Mouse (Mus musculus): ENCODE data around the gene Nostrin. TPM values are rescaled to one million over a fixed set of nuclear protein-coding genes. Genes with fewer than 3 reads are reported as not detected.

Gene Nostrin
- polyA plus RNA-seq, 1 experiment from 2014 or later: 9.2 TPM

DNA sequence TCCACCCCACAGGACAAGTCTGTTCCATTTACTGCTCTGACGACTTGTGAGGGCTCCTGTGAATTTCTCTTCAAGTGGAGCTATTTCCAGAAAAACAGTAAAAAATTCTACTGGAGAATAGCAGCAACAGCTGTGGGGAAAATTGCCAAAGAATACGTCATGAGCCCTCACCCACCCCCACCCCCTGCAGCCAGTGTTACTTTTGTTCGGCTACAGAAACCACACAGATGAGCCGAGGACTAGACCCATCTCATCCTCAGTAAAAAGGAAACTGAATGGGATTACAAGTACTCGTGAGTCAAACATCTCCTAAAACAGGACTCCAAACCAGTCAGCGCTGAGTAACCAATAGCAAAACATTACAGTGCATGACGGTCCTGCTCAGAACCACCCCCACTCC lies 25.9 kb upstream of the Nostrin start:
- no peak for DNase-seq
- H3K4me2 ChIP-seq: no peak overlapping the region
- 46% methylated on average over 7 of the region's 7 CpGs for WGBS (ENCODE audit: insufficient replicate concordance)

DNA sequence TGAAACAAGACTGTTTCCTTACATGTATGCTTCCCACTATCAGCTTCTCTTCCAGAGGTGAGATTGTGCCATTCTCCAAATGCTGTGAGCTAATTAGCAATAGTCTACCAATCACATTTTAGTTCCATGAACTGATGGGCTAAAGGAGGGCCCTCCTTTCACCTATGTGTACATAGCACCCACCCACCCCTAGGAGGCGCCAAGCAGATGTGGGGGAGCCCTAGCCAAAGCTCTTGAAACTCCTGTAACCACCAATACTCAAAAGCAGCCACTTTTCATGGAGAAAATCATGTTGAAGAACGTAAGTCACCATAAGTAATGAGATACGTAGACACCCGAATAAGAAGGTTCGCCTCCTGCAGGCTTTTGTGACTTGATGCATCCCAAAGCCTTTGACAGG lies 23.0 kb upstream of the Nostrin start:
- H3K27ac ChIP-seq: no peak overlapping the region
- WGBS (ENCODE audit: insufficient replicate concordance): 82% methylated on average over 5 of the region's 5 CpGs
- ATAC-seq (ENCODE audit: low read depth) (no peak), DNase-seq (no peak)
- peaks cover 6% of the 10 kb centered on the region; the same call in 1 of the 2 replicates for H3K36me3 ChIP-seq
- no peak overlapping the region for H3K4me2 ChIP-seq
- no peak overlapping the region for H3K4me3 ChIP-seq (replicated peaks)
- no peaks in the 10 kb centered on the region for H3K27me3 ChIP-seq
- no peaks in the 10 kb centered on the region for H3K4me1 ChIP-seq (replicated peaks)
- no peak overlapping the region for H3K9ac ChIP-seq
- H3K9me3 ChIP-seq (replicated peaks): no peaks in the 10 kb centered on the region

More for the DNA sequence above, 25.9 kb upstream of the Nostrin start:
- Histone ChIP-seq H3K27ac (no peak overlapping the region), H3K9me3 (replicated peaks) (no peaks in the 10 kb centered on the region), H3K4me3 (replicated peaks) (no peak overlapping the region), H3K4me1 (replicated peaks) (no peaks in the 10 kb centered on the region), H3K9ac (no peak overlapping the region), H3K27me3 (no peaks in the 10 kb centered on the region), H3K36me3 (no peaks in the 10 kb centered on the region)
- no peak for ATAC-seq (ENCODE audit: low read depth)

DNA sequence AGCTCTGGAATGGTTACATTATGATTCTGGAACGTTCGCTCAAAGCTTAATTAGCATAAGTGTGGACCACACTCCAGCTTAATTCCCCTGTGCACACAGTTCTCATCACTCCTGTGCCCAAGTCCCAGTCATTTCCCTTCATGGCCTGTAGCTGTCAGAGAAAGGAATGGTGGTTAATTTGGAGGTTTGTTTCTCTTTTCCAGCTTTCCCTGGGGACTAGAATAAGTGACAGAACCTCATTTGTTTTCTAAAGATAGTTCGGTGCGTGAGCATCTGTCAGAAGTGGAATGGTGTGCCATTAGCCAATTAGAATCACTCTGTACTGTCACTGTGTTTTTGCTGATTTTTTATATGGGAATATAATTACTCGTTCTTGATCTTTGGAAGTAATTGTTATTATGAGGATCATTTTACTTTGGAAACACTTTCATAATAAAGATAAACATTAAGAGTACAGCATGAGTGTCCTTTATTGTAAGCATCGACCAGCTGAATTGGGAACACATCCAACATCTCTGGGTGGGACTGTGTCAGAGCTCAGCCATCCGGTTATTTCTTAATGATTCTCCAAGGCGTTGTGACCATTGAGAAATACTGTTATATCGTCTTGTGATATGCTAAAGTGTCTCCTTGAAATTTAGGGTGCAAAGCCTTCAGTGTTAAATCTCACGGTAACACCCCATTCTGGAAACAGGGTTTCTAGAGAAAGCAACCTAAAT lies 21.6 kb upstream of the Nostrin start:
- no peak overlapping the region for H3K27ac ChIP-seq
- no peaks in the 10 kb centered on the region for H3K9me3 ChIP-seq (replicated peaks)
- no peak overlapping the region for H3K4me3 ChIP-seq (replicated peaks)
- no peaks in the 10 kb centered on the region for H3K27me3 ChIP-seq
- ATAC-seq (ENCODE audit: low read depth): no peak
- no peak overlapping the region for H3K4me2 ChIP-seq
- H3K9ac ChIP-seq: no peak overlapping the region
- 80% methylated on average over 10 of the region's 10 CpGs for WGBS (ENCODE audit: insufficient replicate concordance)
- no peaks in the 10 kb centered on the region for H3K4me1 ChIP-seq (replicated peaks)
- peaks cover 6% of the 10 kb centered on the region; the same call in 1 of the 2 replicates for H3K36me3 ChIP-seq
- no peak for DNase-seq

DNA sequence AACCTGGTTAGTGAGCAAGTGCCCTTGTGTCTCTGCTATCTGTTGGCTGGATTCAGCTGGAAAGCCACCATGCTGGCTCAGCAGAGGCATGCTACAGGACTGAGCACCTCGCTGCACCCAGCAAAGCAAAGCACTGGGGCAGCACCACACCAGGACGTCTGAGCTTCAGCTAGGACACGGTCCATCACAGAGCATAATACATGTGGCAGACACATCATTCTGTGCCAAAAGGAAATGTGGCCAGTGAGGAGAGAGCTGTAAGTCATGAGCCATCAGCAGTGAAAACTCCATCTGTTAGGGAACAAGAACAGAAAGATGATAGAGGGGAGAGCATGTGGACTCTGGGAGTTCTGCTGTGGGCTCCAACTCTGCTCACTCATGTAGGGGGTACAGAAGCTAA lies 19.7 kb upstream of the Nostrin start:
- Histone ChIP-seq H3K9ac (no peak overlapping the region), H3K27me3 (no peaks in the 10 kb centered on the region), H3K4me3 (replicated peaks) (no peak overlapping the region), H3K4me1 (replicated peaks) (no peaks in the 10 kb centered on the region), H3K27ac (no peak overlapping the region), H3K9me3 (replicated peaks) (no peaks in the 10 kb centered on the region), H3K4me2 (no peak overlapping the region), H3K36me3 (peaks cover 6% of the 10 kb centered on the region; the same call in 1 of the 2 replicates)
- ATAC-seq (ENCODE audit: low read depth) (no peak), DNase-seq (no peak)
- WGBS (ENCODE audit: insufficient replicate concordance): 75% methylated on average over 3 of the region's 3 CpGs

DNA sequence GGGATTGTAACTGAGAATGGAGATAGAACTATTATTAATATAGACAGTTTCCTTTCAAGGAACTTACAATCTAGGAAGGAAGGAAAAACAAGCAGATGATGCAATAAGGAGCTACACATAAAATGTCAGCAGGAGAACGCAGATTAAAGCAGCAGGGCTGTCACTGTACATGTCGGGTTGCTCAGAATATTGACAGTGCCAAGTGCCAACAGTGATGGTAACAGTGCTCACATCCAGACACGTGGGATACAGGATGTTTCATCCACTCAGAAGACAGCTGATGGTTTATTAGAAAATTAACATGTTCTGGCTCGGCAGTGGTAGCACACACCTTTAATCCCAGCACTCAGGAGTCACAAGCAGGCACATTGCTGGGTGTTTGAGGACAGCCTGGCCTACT lies 18.8 kb upstream of the Nostrin start:
- no peak for DNase-seq
- Histone ChIP-seq H3K36me3 (peaks cover 6% of the 10 kb centered on the region; the same call in 1 of the 2 replicates), H3K27ac (no peak overlapping the region), H3K4me3 (replicated peaks) (no peak overlapping the region), H3K9ac (no peak overlapping the region), H3K4me2 (no peak overlapping the region), H3K9me3 (replicated peaks) (no peaks in the 10 kb centered on the region), H3K4me1 (replicated peaks) (no peaks in the 10 kb centered on the region), H3K27me3 (no peaks in the 10 kb centered on the region)
- WGBS (ENCODE audit: insufficient replicate concordance): 66% methylated on average over 4 of the region's 4 CpGs
- no peak for ATAC-seq (ENCODE audit: low read depth)

DNA sequence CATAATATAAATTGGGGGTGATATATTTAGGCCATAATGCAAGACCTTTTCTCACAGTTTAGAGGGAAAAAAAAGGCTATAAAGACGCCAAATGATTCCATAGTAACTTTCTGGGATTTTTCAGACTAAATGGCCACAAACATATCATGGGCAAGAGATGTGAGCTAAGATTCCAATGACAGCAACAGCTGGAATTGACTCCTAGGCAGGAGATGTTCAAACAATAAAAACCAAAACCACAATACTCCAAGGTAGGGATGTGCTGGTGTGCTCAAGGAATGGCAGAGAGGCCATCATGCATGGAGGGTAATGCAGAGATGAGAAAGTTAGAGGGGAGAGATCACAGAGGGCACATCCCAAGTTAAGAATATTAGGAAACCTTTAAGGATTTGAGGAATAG lies 16.6 kb upstream of the Nostrin start:
- no peaks in the 10 kb centered on the region for H3K9me3 ChIP-seq (replicated peaks)
- no peaks in the 10 kb centered on the region for H3K27me3 ChIP-seq
- no peak overlapping the region for H3K9ac ChIP-seq
- H3K36me3 ChIP-seq: peaks cover 6% of the 10 kb centered on the region; the same call in 1 of the 2 replicates
- 59% methylated on average over 1 of the region's 1 CpGs for WGBS (ENCODE audit: insufficient replicate concordance)
- no peak overlapping the region for H3K27ac ChIP-seq
- no peak for ATAC-seq (ENCODE audit: low read depth)
- DNase-seq: no peak
- no peak overlapping the region for H3K4me3 ChIP-seq (replicated peaks)
- no peaks in the 10 kb centered on the region for H3K4me1 ChIP-seq (replicated peaks)
- H3K4me2 ChIP-seq: no peak overlapping the region

DNA sequence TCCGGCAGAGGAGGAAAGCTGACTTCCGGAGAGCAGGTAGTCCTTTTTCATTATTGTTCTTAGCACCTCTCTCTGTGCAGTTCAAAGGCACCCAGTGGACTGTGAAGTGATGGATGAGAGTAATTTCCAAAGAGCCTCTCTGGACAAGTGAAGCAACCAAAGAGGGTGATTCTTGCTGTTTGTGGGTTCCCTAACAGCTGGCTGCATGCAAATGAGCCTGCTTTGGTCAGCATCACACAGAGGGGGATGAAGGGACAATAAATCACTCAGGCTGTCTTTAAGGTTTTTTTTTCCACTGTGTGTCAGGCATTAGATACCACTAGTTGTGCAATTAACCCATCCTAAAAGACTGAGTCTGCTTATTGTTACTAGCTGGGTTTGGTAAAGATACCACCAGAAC lies 15.9 kb upstream of the Nostrin start:
- 73% methylated on average over 2 of the region's 2 CpGs for WGBS (ENCODE audit: insufficient replicate concordance)
- Histone ChIP-seq H3K27ac (no peak overlapping the region), H3K9ac (no peak overlapping the region), H3K4me3 (replicated peaks) (no peak overlapping the region), H3K4me2 (no peak overlapping the region), H3K4me1 (replicated peaks) (no peaks in the 10 kb centered on the region), H3K36me3 (peaks cover 6% of the 10 kb centered on the region; the same call in 1 of the 2 replicates), H3K9me3 (replicated peaks) (no peaks in the 10 kb centered on the region), H3K27me3 (no peaks in the 10 kb centered on the region)
- DNase-seq (no peak), ATAC-seq (ENCODE audit: low read depth) (no peak)

DNA sequence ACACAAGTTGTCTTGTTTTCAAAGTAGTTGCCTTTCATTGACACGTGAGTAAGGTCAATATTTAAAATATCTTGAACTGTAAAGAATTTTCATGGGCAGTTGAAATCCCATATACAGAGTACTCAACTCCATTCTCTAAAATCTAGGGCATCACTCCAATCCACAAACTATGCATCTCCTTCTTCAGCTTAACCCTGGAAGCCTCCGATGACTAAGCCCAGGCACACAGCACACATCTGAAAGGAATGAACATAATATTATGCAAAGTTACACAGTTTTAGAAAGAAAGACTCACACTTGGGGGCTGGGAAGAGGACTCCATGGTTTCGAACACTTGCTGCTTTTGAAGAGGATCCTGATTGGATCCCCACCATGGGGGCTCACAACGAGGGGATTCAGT lies 13.9 kb upstream of the Nostrin start:
- no peaks in the 10 kb centered on the region for H3K36me3 ChIP-seq
- DNase-seq (no peak), ATAC-seq (ENCODE audit: low read depth) (no peak)
- no peak overlapping the region for H3K4me3 ChIP-seq (replicated peaks)
- no peak overlapping the region for H3K27ac ChIP-seq
- no peak overlapping the region for H3K4me2 ChIP-seq
- H3K27me3 ChIP-seq: no peaks in the 10 kb centered on the region
- 69% methylated on average over 4 of the region's 4 CpGs for WGBS (ENCODE audit: insufficient replicate concordance)
- H3K4me1 ChIP-seq (replicated peaks): no peaks in the 10 kb centered on the region
- no peaks in the 10 kb centered on the region for H3K9me3 ChIP-seq (replicated peaks)
- H3K9ac ChIP-seq: no peak overlapping the region

DNA sequence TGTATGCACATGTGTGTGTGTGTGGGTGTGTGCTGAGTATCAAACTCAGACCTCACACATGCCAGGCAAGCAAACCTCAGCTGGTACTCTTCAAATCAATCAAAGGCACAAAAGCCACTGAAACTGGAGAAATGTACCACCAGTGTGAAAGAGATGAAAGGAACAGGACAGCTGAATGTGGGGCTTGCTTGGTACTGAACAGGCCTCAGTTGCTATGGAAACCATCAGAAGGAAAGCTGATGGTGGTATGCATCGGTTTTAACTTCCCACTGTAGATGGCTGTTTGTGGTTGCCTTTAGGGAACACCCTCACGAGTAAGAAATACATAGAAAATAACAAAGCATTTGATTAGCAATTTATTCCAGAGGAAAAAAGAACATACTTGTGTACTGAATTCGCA lies 10.2 kb upstream of the Nostrin start:
- H3K27ac ChIP-seq: no peak overlapping the region
- H3K27me3 ChIP-seq: no peaks in the 10 kb centered on the region
- WGBS (ENCODE audit: insufficient replicate concordance): 30% methylated on average over 3 of the region's 3 CpGs
- DNase-seq (no peak), ATAC-seq (ENCODE audit: low read depth) (no peak)
- H3K9ac ChIP-seq: no peak overlapping the region
- no peaks in the 10 kb centered on the region for H3K9me3 ChIP-seq (replicated peaks)
- H3K36me3 ChIP-seq: no peaks in the 10 kb centered on the region
- H3K4me2 ChIP-seq: no peak overlapping the region
- H3K4me3 ChIP-seq (replicated peaks): no peak overlapping the region
- H3K4me1 ChIP-seq (replicated peaks): peaks cover 6% of the 10 kb centered on the region; the same call in 1 of the 2 replicates

DNA sequence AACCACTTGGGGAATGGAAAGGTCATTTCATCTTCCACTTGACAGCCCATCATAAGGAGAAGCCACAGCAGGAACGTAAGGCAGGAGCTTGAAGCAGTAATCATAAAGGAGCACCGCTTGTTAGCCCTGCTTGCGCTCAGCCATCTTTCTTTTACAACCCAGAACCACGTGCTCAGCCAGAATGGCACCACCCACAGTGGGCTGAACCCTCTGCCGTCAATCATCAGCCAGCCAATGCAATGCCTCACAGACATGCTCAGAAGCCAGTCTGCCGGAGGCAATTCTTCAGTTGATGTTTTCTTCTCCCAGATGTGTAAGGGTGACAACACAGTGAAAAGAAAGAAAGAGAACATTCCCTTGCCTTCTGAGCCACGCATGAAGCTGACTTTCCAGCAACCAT lies 7.3 kb upstream of the Nostrin start:
- WGBS (ENCODE audit: insufficient replicate concordance): 66% methylated on average over 7 of the region's 7 CpGs
- Histone ChIP-seq H3K4me3 (replicated peaks) (no peak overlapping the region), H3K36me3 (no peaks in the 10 kb centered on the region), H3K4me2 (no peak overlapping the region), H3K4me1 (replicated peaks) (peaks cover 6% of the 10 kb centered on the region; the same call in 1 of the 2 replicates), H3K27ac (no peak overlapping the region), H3K27me3 (no peaks in the 10 kb centered on the region), H3K9ac (no peak overlapping the region), H3K9me3 (replicated peaks) (no peaks in the 10 kb centered on the region)
- no peak for DNase-seq
- ATAC-seq (ENCODE audit: low read depth): no peak

DNA sequence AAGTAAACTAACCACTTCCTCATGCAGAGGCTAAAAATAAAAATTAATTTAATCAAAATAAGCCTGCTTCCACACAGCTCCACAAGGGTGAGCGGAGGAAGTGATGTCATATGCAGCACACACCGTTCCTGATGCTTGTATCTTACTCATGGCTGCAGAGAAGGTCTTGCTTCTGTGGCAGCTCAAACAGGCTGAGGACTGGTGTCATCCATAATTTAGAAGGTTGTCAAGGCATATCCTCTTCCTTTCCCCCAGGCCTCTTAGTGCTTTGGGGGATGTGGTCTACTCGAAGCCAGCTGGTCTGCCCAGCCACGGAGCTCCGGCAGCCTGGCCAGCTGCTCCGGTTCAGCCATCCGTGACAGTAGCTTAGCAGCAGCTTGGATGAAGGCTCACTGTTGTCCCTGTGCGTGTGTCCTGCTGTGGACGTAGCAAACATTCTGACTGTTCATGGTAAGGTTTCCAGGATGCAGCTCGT lies 6.6 kb upstream of the Nostrin start:
- Histone ChIP-seq H3K4me1 (replicated peaks) (peaks cover 6% of the 10 kb centered on the region; the same call in 1 of the 2 replicates), H3K9ac (no peak overlapping the region), H3K27me3 (no peaks in the 10 kb centered on the region), H3K4me3 (replicated peaks) (no peak overlapping the region), H3K4me2 (no peak overlapping the region), H3K27ac (peak overlapping the region; percentile 34; the same call in 1 of the 2 replicates), H3K9me3 (replicated peaks) (no peaks in the 10 kb centered on the region), H3K36me3 (no peaks in the 10 kb centered on the region)
- no peak for DNase-seq
- ATAC-seq (ENCODE audit: low read depth): no peak
- WGBS (ENCODE audit: insufficient replicate concordance): 31% methylated on average over 10 of the region's 10 CpGs

Data from liver, embryonic 13.5 days (tissue).